Mouse (Mus musculus) cerebellum, adult 2 months (tissue): Measurements from ENCODE around the gene Sphkap.

Experiments used
- CTCF ChIP-seq: fragments of 200-500 bp; IDR thresholded peaks from 2 replicates; pipeline ENCODE4 v1.5.1; 2011; ENCODE audit warnings: low read depth, mild to moderate bottlenecking, control low read depth, low read length, moderate library complexity, borderline replicate concordance; ENCODE audit not compliant: insufficient read depth
- POLR2A ChIP-seq: fragments of 200-500 bp; IDR thresholded peaks from 2 replicates; pipeline ENCODE4 v1.6.1; 2011; ENCODE audit warnings: low read length, control low read depth, borderline replicate concordance; ENCODE audit not compliant: insufficient read depth

GRCm38 (mm10) chr1:83377404-83377803 lies 30.6 kb downstream of the Sphkap start:
- TF ChIP-seq CTCF = no peak
- TF ChIP-seq POLR2A = no peak
